Mouse (Mus musculus) v-Abl transformed pro-B cells (cell line): ENCODE measurements around the gene Park7.
"Not testable (repeated sequence)": the region's sequence is repeated elsewhere in the genome, so short reads cannot be mapped to it uniquely, and the experiment has no call there.

ENCODE experiments used
- in situ Hi-C, 2 experiments: fragments of 400-800 bp; cut with MboI; formaldehyde crosslinking; loops; one replicate each; pipeline ENCODE4 v1.15.1; 2025; ENCODE audit not compliant: unreplicated experiment in 2 of 2

The Park7 gene

GRCm38 (mm10) chr4:150887903-150888302 is 26.3 kb downstream of the Park7 start:
- in situ Hi-C loops = loop anchor here (25.0 kb wide), 2 partner anchors 551 to 1826 kb away; no protein-coding TSS in a partner anchor

- in situ Hi-C loops = loop anchor here (25.0 kb wide), 2 partner anchors 545 to 1820 kb away; no protein-coding TSS in a partner anchor
Measured at GRCm38 (mm10) chr4:150882632-150883031, 31.6 kb downstream of the Park7 start.

GRCm38 (mm10) chr4:150880364-150880763 is 33.9 kb downstream of the Park7 start:
- in situ Hi-C loops = loop anchor here (25.0 kb wide), 2 partner anchors 543 to 1818 kb away; no protein-coding TSS in a partner anchor

DNA sequence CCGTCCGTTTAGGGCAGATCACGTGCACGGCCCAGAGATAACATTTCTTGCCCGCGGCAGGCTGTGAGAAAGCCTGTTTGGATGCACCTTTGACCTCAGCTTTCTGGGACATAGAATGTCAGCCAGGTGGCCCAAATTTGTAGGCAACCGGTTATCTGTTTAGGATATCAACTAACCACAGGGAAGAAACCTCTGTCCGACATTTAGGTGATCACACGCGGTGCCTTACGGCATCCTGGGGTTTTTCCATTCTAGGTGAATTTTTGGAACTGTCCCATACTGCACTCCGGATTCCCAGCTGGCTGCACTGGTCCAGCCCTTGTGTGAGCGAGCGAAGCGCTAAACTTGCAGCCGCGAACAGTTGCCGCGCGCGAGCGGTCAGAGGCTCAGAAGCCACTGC is 34.6 kb downstream of the Park7 start:
- in situ Hi-C loops = loop anchor here (25.0 kb wide), 2 partner anchors 542 to 1817 kb away; no protein-coding TSS in a partner anchor

- in situ Hi-C loops = loop anchor here (25.0 kb wide), 2 partner anchors 538 to 1813 kb away; no protein-coding TSS in a partner anchor
Measured at GRCm38 (mm10) chr4:150875393-150875792, 38.8 kb downstream of the Park7 start.

DNA sequence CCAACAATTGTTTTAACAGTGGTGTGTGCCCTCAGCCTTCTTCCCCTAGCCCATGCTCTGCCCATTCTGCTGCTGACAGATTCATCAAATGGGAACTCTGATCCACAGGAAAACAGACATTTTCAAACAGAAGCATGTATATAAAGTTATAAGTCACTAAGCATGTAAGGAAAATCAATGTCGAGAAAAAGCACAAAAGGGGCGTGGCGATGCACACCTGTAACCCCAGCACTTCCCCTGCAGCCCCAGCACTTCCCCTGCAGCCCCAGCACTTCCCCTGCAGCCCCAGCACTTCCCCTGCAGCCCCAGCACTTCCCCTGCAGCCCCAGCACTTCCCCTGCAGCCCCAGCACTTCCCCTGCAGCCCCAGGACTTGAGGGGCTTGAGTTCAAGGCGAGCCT is 39.8 kb downstream of the Park7 start:
- in situ Hi-C loops = not testable (repeated sequence)

GRCm38 (mm10) chr4:150872681-150873080 is 41.6 kb downstream of the Park7 start:
- in situ Hi-C loops = no loop called here

- in situ Hi-C loops = no loop called here
Measured at GRCm38 (mm10) chr4:150872139-150872651, 42.0 kb downstream of the Park7 start.

GRCm38 (mm10) chr4:150871392-150872138 is 42.7 kb downstream of the Park7 start:
- in situ Hi-C loops = no loop called here

- in situ Hi-C loops = no loop called here
Measured at GRCm38 (mm10) chr4:150870963-150871391, 43.3 kb downstream of the Park7 start.

DNA sequence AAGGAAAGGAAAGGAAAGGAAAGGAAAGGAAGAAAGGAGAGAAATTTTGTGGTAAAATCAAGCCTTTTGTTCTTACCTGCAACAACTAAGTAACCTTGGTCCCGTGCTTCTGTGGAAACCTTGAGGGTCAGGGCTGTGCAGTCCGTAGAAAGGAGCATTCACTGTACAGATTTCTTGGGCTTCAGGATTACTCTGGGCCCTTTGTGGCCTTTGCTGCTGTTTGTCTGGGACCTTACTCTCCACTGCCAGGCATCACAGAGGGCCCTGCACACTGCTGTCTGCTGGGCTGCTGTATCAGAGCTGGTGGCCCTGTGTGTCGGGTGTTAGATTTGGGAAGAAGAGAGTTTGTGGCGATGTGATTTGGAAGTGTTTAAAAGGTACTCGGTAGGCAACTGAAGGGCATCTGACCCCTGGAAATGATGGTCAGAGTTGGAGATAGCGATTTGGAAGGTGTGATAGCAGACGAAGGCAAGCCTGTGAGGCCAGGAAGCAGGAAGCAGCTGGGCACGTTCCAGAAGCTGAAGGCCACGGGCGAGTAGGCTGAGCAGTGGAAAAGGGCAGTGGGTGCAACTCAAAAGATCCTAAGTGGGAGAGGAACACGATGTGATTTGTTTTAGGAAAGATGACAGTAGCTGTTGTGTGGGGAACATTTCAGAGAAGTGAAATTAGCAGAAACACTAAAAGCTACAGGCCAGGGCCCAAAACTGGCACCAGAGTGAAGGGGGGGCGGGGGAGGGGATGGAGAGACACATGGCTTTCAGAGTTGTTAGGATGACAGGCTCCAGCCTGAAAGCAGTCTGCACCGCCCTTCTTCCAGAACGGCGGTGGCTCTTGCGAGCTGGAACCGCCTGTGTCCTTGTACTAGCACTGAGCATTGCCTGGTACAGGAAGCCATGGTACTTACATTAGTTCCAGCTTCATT is 44.7 kb downstream of the Park7 start:
- in situ Hi-C loops = loop anchor here in 1 of 2 experiments (10.0 kb wide), 1 partner anchor 205 kb away; no protein-coding TSS in a partner anchor

- in situ Hi-C loops = loop anchor here in 1 of 2 experiments (10.0 kb wide), 1 partner anchor 204 kb away; no protein-coding TSS in a partner anchor
Measured at GRCm38 (mm10) chr4:150868859-150869258, 45.4 kb downstream of the Park7 start.

DNA sequence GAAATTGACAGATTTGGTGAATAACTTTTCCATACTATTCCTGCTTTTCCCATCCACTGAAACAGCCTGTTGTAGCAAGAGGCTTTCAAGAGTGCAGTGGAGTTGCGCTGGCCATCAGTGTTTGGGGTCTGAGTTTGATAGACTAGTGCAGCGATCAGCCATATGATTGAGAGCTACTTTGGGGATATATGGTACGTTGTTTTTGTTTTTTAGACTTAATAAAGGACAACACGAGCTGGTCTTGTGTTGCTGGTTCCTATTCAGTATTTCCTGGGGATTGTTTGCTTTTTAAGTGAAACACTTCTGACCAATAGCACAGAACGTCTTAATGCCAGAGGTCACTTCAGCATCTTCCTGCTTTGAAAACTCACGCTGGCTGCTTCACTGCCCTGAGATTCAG is 46.1 kb downstream of the Park7 start:
- in situ Hi-C loops = loop anchor here in 1 of 2 experiments (10.0 kb wide), 1 partner anchor 203 kb away; no protein-coding TSS in a partner anchor

DNA sequence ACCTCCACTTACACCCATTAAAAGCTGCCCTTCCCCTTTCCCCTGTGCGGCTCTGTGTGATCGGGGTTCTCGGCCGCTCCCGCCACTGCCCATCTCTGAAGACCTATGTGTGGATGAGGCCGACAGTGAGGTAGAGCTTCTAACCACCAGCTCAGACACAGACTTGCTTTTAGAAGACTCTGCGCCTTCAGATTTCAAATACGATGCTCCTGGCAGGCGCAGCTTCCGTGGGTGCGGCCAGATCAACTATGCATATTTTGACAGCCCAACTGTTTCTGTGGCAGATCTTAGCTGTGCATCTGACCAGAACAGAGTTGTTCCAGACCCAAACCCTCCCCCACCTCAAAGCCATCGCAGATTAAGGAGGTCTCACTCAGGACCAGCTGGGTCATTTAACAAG is 47.7 kb downstream of the Park7 start:
- in situ Hi-C loops = loop anchor here in 1 of 2 experiments (10.0 kb wide), 1 partner anchor 202 kb away; no protein-coding TSS in a partner anchor

DNA sequence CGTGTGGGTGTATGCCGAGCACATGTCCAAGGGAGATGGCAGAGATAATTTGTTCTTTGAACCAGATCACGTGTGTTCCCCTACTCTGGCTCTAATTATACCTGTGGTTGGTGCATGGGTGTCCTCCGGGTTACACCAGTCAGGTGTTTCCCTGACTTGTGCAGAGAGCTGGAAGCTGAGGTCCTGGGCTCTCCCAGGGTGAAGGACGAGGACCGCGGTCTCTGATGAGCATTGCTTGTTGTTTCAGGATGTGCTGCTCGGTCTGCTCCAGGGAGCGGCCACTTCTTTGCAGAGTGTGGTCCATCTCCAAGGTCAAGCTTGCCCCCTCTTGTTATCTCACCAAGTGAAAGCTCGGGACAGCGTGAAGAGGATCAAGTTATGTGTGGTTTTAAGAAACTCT is 48.2 kb downstream of the Park7 start:
- in situ Hi-C loops = loop anchor here in 1 of 2 experiments (10.0 kb wide), 1 partner anchor 201 kb away; no protein-coding TSS in a partner anchor

GRCm38 (mm10) chr4:150865371-150865770 is 48.9 kb downstream of the Park7 start:
- in situ Hi-C loops = loop anchor here in 1 of 2 experiments (10.0 kb wide), 1 partner anchor 201 kb away; no protein-coding TSS in a partner anchor

GRCm38 (mm10) chr4:150862626-150863375 is 51.4 kb downstream of the Park7 start:
- in situ Hi-C loops = loop anchor here in 1 of 2 experiments (10.0 kb wide), 1 partner anchor 198 kb away; no protein-coding TSS in a partner anchor

DNA sequence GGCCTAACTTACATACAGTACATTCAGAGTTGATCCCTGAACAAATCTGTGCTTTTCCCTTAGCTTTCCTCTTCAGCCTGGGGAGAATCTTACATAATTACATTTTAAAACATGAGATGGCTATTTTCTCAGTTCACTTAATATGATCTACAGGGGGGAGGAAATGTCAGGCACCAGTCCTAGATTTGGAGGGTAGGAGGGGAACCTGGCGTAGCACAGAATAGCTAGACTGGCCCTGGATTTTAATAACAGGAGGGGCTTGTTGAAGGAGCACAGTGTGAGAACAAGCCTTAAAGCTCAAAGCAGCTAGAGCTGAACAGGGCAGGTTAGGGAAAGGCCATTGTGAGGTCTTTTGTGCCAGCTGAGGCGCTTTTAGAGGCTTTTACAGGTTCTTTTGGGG is 53.1 kb downstream of the Park7 start:
- in situ Hi-C loops = loop anchor here in 1 of 2 experiments (10.0 kb wide), 1 partner anchor 196 kb away; no protein-coding TSS in a partner anchor

GRCm38 (mm10) chr4:150860526-150860925 is 53.7 kb downstream of the Park7 start:
- in situ Hi-C loops = loop anchor here in 1 of 2 experiments (10.0 kb wide), 1 partner anchor 196 kb away; no protein-coding TSS in a partner anchor
